Mouse (Mus musculus) lung, adult 2 months (tissue): ENCODE data around the gene Wls.

Experiments
- CTCF ChIP-seq: fragments of 200-500 bp; IDR thresholded peaks from 2 replicates; pipeline ENCODE4 v1.5.1; 2011; ENCODE audit warnings: mild to moderate bottlenecking, low read length, control low read depth; ENCODE audit not compliant: insufficient read depth
- POLR2A ChIP-seq: fragments of 200-500 bp; IDR thresholded peaks from 2 replicates; pipeline ENCODE4 v1.6.1; 2011; ENCODE audit warnings: low read depth, mild to moderate bottlenecking, control low read depth, low read length, borderline replicate concordance; ENCODE audit errors: extremely low read depth

DNA sequence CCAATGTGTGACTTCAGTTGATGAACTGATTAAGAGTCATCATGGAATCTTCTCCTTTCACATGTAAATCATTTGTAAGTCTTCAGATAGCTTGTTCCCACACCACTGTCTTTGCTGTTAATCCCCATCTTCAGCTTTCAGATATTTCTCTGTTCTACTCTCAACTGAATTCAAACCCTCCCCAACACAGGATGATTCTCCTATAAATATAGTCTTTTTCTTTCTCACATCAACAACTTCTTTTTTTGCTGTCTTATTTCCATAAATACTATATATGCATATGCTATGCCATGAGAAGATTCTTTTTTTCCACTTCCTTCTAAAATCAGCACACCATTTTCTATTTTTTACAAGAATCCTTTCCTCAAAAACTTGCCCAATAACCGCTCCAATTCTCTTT is 67.9 kb downstream of the Wls start:
- TF ChIP-seq CTCF (no peak), POLR2A (no peak)
